Mouse (Mus musculus): Measurements from ENCODE around the gene Akr1b8.
"Not testable (repeated sequence)": the region's sequence is repeated elsewhere in the genome, so short reads cannot be mapped to it uniquely, and the experiment has no call there.

Gene Akr1b8

GRCm38 (mm10) chr6:34400696-34401095, 46.8 kb downstream of the Akr1b8 start:
- no peak for DNase-seq (ENCODE audit: low spot score in 2 of 2)

- no peak for DNase-seq (ENCODE audit: low spot score in 2 of 2)
These were observed 52.8 kb downstream of the Akr1b8 start for GRCm38 (mm10) chr6:34406746-34407145.

DNA sequence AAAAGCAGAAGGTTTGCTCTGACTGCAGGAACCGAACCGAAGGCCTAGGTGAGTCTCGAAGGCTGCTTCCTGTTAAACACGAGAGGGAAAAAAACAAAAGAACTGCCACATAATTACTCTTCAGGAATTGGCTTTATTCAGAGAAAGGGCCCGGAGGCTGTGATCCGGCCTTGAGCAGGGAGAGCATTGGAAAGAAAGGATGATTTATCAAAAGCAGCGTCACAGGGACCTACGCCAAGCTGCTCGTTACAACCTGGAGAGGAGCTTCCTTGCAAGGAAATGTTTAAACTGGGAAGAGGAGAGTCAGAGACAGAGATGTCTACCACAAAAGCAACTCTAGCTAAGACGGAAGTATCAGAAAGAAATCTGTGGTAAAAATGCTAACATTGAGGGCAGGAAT, 53.5 kb downstream of the Akr1b8 start:
- DNase-seq (ENCODE audit: low spot score in 2 of 2), result no peak

DNA sequence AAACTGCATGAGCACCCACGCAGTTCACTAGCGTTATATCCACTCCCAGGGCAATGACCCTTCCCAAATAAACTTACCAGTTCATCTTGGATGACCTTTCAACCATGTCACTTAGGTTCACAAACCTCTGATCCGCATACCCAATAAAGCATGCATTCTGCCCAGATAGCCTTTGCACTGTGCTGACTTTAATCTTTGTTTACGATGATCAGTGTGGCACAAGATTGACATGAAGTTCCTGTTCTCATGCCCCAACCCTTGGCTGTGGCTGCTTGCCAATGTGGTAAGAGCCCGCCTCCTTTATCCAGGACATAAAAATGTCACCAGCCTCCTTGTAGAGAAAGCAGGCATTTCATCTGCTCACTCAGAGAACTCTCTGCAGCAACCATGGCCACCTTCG, 58.1 kb downstream of the Akr1b8 start, which contains the start of gene Akr1b7:
Gene Akr1b7 (plus strand): TSS at position 312 of the 400 bp plus-strand sequence.
- no peak for DNase-seq (ENCODE audit: low spot score in 2 of 2)

- DNase-seq (ENCODE audit: low spot score in 2 of 2), result no peak
These were observed 58.8 kb downstream of the Akr1b8 start for GRCm38 (mm10) chr6:34412688-34413087.

DNA sequence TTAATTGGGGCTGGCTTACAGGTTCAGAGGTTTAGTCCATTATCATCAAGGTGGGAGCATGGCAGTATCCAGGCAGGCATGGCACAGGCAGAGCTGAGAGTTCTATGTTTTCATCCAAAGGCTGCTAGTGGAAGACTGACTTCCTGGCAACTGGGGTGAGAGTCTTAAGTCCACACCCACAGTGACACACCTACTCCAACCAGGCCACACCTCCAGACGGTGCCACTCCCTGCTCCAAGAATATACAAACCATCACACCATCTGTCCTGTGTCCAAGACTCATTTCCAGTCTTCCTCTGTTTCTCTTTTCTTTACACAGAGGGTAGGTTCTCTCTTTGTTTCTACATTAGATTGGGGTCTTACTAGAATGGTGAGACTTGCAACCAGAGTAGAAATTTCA, 59.5 kb downstream of the Akr1b8 start:
- DNase-seq (ENCODE audit: low spot score in 2 of 2), result not testable (repeated sequence)

DNA sequence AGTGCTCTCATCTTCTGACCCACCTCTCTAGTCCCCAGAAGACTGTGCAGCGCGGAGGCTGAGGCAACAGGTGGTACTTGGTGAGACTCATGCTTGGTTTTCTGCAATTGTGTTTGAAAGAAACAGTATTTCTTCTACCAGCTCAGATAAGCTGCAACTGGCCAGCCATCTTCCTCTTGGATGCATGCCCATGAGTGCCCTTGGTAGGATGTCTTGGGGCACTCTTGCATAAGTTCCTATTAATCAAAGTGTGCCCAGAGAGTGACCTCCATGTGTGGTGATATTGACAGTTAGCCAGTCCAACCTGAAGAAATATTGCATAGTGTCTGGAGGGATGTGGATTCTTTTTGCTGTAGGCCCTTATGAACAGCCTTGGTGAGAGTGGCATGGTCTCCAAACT, 62.6 kb downstream of the Akr1b8 start:
- no peak for DNase-seq (ENCODE audit: low spot score in 2 of 2)

All from frontal cortex, postnatal 10 days (tissue).